Mouse (Mus musculus) kidney, postnatal 0 days (tissue): ENCODE measurements around the gene Atp5h. TPM values are rescaled to one million over a fixed set of nuclear protein-coding genes. Genes with fewer than 3 reads are reported as not detected.

Experiments used
- ATAC-seq: fragments of 200-750 bp; cut with Nextera tagmentation; replicated peaks from 2 replicates; pipeline ENCODE4 v1.8.0; 2017; ENCODE audit warnings: low read depth, moderate number of reproducible peaks, moderate TSS enrichment, moderate library complexity; ENCODE audit not compliant: low FRiP score
- DNase-seq: peaks from one replicate; pipeline ENCODE4 v3.0.0-alpha.2; 2016; ENCODE audit warnings: low spot score
- H3K27ac ChIP-seq: fragments of 300-500 bp; sonication (generic); 2 replicates; pipeline ENCODE4 v1.5.1; 2014; ENCODE audit warnings: mild to moderate bottlenecking
- H3K27me3 ChIP-seq: fragments of 300-500 bp; sonication (generic); 2 replicates; pipeline ENCODE4 v1.6.1; 2014; ENCODE audit warnings: low read length, mixed read lengths; ENCODE audit not compliant: insufficient read depth
- H3K36me3 ChIP-seq: fragments of 300-500 bp; sonication (generic); 2 replicates; pipeline ENCODE4 v1.6.1; 2014; ENCODE audit warnings: low read length, mixed read lengths; ENCODE audit not compliant: insufficient read depth
- H3K4me1 ChIP-seq: fragments of 300-500 bp; sonication (generic); replicated peaks from 2 replicates; pipeline ENCODE4 v1.6.1; 2014; ENCODE audit warnings: antibody characterized with exemption, low read length, mixed read lengths; ENCODE audit not compliant: insufficient read depth
- H3K4me2 ChIP-seq: fragments of 300-500 bp; sonication (generic); 2 replicates; pipeline ENCODE4 v1.6.1; 2014; ENCODE audit warnings: mild to moderate bottlenecking, low read length, moderate library complexity, mixed read lengths
- H3K4me3 ChIP-seq: fragments of 300-500 bp; sonication (generic); replicated peaks from 2 replicates; pipeline ENCODE4 v1.5.1; 2014; ENCODE audit warnings: low read depth, low read length
- H3K9ac ChIP-seq: fragments of 300-500 bp; sonication (generic); 2 replicates; pipeline ENCODE4 v1.6.1; 2014; ENCODE audit warnings: low read depth, low read length
- H3K9me3 ChIP-seq: fragments of 300-500 bp; sonication (generic); replicated peaks from 2 replicates; pipeline ENCODE4 v1.6.1; 2016; ENCODE audit warnings: low read length, inconsistent platforms, mixed read lengths
- CTCF ChIP-seq: IDR thresholded peaks from 2 replicates; pipeline ENCODE4 v1.5.1; 2016; ENCODE audit warnings: antibody characterized with exemption, low read depth, mild to moderate bottlenecking, moderate library complexity
- WGBS: fragments of 180-500 bp; shearing (Covaris S2); extraction: QIAGEN DNeasy Blood & Tissue Kit; methylation state at CpG from one replicate; pipeline ENCODE4 v1.1.7; 2014; 5-methylcytosine and 5-hydroxymethylcytosine counted together
- polyA plus RNA-seq: library from polyadenylated mRNA; unstranded; fragments of >200 nt; fragmentation: Nextera tagmentation; extraction: Ambion mirVana; gene quantifications from 2 replicates; pipeline ENCODE4 v1.2.1, GENCODE M21; 2015

Gene Atp5h
- polyA plus RNA-seq, 1 experiment from 2014 or later = 1,578 TPM

- H3K9ac ChIP-seq = no peak overlapping the region
- no peak overlapping the region for H3K4me2 ChIP-seq
- no peak for DNase-seq
- no peaks in the 10 kb centered on the region for H3K27me3 ChIP-seq
- WGBS = 88% methylated on average over 16 of the region's 16 CpGs
- H3K4me3 ChIP-seq = no peak overlapping the region
- peaks cover 13% of the 10 kb centered on the region; the same call in 1 of the 2 replicates for H3K4me1 ChIP-seq
- TF ChIP-seq CTCF = no peak
- H3K36me3 ChIP-seq = peaks cover 22% of the 10 kb centered on the region; the same call in 1 of the 2 replicates
- no peak for ATAC-seq
- no peak overlapping the region for H3K27ac ChIP-seq
- H3K9me3 ChIP-seq = no peaks in the 10 kb centered on the region
Observed at GRCm38 (mm10) chr11:115421972-115422371, 2.2 kb upstream of the Atp5h start.

GRCm38 (mm10) chr11:115421328-115421727, 1.6 kb upstream of the Atp5h start:
- DNase-seq = no peak
- WGBS = 41% methylated on average over 1 of the region's 1 CpGs
- H3K9me3 ChIP-seq = no peaks in the 10 kb centered on the region
- H3K4me3 ChIP-seq = peak overlapping the region; percentile 98; the same call in 1 of the 2 replicates
- no peak for TF ChIP-seq CTCF
- H3K27ac ChIP-seq = no peak overlapping the region
- H3K4me2 ChIP-seq = peak overlapping the region; percentile 97
- peaks cover 18% of the 10 kb centered on the region; the same call in 1 of the 2 replicates for H3K36me3 ChIP-seq
- no peaks in the 10 kb centered on the region for H3K27me3 ChIP-seq
- no peak for ATAC-seq
- 0 out of 2 replicates have a peak overlapping the region, but pooled peaks have one; percentile 27 for H3K9ac ChIP-seq
- peaks cover 13% of the 10 kb centered on the region; the same call in 1 of the 2 replicates for H3K4me1 ChIP-seq

GRCm38 (mm10) chr11:115420336-115421190, 801 bp upstream of the Atp5h start:
- DNase-seq = peak; percentile 69

GRCm38 (mm10) chr11:115409556-115409955, 10.2 kb downstream of the Atp5h start:
- no peak for DNase-seq
- no peak for ATAC-seq
- Histone ChIP-seq H3K27ac (no peak overlapping the region), H3K9me3 (no peaks in the 10 kb centered on the region), H3K4me2 (no peak overlapping the region), H3K36me3 (0 out of 2 replicates have a peak, but pooled peaks cover 6% of the 10 kb centered on the region), H3K9ac (no peak overlapping the region), H3K27me3 (no peaks in the 10 kb centered on the region), H3K4me3 (no peak overlapping the region), H3K4me1 (peaks cover 4% of the 10 kb centered on the region; the same call in 1 of the 2 replicates)
- no peak for TF ChIP-seq CTCF
- WGBS = 88% methylated on average over 7 of the region's 7 CpGs

More at GRCm38 (mm10) chr11:115420336-115421190, 801 bp upstream of the Atp5h start:
- peak; percentile 14; the same call in 1 of the 2 replicates for TF ChIP-seq CTCF
- WGBS = under 1% methylated on average over 45 of the region's 45 CpGs
- peak; percentile 67 for ATAC-seq
- no peaks in the 10 kb centered on the region for H3K27me3 ChIP-seq
- peak overlapping the region; percentile 97 for H3K4me2 ChIP-seq
- H3K9me3 ChIP-seq = no peaks in the 10 kb centered on the region
- peak overlapping the region; percentile 86 for H3K27ac ChIP-seq
- peak overlapping the region; percentile 98 for H3K4me3 ChIP-seq
- H3K9ac ChIP-seq = peak overlapping the region; percentile 95
- peaks cover 21% of the 10 kb centered on the region; the same call in 1 of the 2 replicates for H3K36me3 ChIP-seq
- peaks cover 13% of the 10 kb centered on the region; the same call in 1 of the 2 replicates for H3K4me1 ChIP-seq

GRCm38 (mm10) chr11:115408266-115408920, 11.4 kb downstream of the Atp5h start:
- H3K27me3 ChIP-seq = no peaks in the 10 kb centered on the region
- H3K36me3 ChIP-seq = 0 out of 2 replicates have a peak, but pooled peaks cover 6% of the 10 kb centered on the region
- TF ChIP-seq CTCF = 0 out of 2 replicates have a peak, but pooled peaks have one; percentile 22
- H3K4me2 ChIP-seq = no peak overlapping the region
- no peaks in the 10 kb centered on the region for H3K9me3 ChIP-seq
- DNase-seq (no peak), ATAC-seq (no peak)
- peak overlapping the region; percentile 42; the same call in 1 of the 2 replicates for H3K27ac ChIP-seq
- H3K4me1 ChIP-seq = peaks cover 8% of the 10 kb centered on the region; the same call in 1 of the 2 replicates
- whole genome bisulfite sequencing = 77% methylated on average over 6 of the region's 6 CpGs
- H3K9ac ChIP-seq = no peak overlapping the region
- H3K4me3 ChIP-seq = no peak overlapping the region

- Histone ChIP-seq H3K27me3 (no peaks in the 10 kb centered on the region), H3K4me2 (no peak overlapping the region), H3K9me3 (no peaks in the 10 kb centered on the region), H3K36me3 (0 out of 2 replicates have a peak, but pooled peaks cover 6% of the 10 kb centered on the region), H3K4me3 (no peak overlapping the region), H3K27ac (no peak overlapping the region), H3K9ac (no peak overlapping the region), H3K4me1 (peaks cover 8% of the 10 kb centered on the region; the same call in 1 of the 2 replicates)
- DNase-seq = no peak
- TF ChIP-seq CTCF = no peak
- no peak for ATAC-seq
- WGBS = 92% methylated on average over 17 of the region's 17 CpGs
Observed at GRCm38 (mm10) chr11:115406858-115407401, 12.8 kb downstream of the Atp5h start.
